Mouse (Mus musculus) thymus, adult 18-20 months (tissue): ENCODE results near the gene Prim2.

Source experiments
- DNase-seq, 2 experiments: peaks; one replicate each; pipeline ENCODE4 v3.0.0; 2022; ENCODE audit warnings: mixed read lengths in 2 of 2

The Prim2 gene

DNA sequence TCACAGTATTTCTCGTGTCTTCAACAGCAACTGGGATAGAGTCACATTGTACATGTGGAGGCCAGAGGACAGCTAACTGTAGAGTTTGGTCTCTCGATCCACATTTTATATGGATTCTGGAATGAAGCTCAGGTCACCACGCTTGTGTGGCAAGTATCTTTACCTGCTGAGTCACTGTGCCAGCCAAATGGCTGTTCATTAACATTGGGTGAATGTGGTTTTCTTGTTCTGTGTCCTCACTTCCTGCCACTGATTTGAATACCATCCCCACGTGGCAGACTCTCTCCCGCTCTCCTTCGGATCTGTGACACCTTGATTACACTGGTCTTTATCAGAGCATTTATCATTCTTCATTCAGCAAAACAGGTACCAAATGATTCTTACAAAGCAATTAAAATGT is 198.5 kb downstream of the Prim2 start:
- no peak for DNase-seq

DNA sequence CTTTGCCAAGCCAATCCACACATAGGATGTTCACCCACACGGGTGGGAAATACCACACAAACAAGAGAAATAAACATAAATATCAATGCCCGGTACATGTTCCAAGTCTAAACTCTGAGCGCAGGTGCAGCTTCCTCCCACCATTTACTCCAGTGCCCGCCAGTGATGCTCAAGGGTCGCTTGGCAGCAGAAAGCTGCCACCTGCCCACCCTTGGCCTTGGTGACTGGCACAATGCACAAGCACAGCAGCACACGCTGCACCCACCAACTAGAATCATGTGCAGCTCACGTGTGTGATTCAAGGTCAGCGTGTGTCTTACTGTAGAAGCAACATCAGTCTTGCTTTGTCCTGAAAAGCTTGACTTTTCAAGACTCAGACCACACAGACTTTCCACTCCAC is 199.4 kb downstream of the Prim2 start:
- no peak for DNase-seq

- no peak for DNase-seq
Observed at GRCm38 (mm10) chr1:33464234-33464633, 205.4 kb downstream of the Prim2 start.

DNA sequence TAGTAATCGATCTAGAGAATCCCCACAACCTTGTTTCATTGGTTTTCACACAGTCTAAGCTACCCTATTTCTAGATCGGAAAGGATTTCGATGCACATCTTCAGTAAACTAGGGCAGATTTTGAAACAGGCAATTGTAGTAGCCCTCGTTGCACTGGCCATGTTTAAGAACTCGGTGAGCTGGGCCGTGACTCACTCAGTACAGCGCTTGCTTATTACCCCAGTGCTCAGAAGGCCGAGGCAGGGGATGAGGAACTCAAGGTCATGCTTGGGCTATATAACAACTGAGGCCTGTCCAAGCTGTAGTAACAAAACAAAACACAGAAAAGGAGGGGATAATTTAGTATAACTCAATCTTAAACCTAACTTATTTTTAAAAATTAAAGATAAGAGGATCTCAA is 208.9 kb downstream of the Prim2 start:
- no peak for DNase-seq

DNA sequence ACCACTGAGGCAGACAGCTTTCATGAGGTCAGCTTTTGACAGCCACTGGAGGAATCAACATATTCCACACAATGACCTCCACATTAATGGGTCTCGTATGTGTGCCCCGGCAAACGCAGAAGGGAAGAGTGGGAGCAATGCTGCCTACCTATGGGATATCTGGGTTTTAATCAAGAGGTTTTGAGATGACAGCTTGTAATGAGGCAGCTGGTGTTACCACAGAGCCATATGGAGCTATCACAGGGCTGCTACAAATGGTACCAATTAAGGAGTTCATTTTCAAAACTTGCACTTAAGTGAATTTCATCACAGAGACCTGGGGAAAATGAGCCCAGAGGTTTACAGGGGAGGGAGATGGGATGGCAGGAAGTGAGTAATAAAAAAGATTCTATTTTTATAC is 209.3 kb downstream of the Prim2 start:
- DNase-seq = no peak

GRCm38 (mm10) chr1:33458950-33459349 is 210.6 kb downstream of the Prim2 start:
- no peak for DNase-seq

DNA sequence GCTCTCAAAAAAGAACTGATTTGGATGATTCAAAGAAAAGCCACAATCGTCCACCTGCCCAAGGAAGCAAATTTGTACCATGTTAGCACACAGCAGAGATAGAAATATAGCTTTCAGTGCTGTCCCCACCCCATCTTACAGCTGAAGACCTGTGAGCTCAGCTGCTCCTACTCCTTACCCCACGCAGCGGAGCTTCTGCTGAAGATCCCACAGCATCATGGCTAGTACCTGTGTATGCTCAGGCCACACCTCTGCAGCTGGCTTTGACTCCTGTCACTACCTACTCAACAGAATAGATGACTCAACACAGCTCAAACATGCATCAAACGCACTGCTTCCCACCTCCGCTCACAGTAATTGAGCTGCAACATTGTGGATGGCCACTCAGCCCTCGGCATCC is 215.3 kb downstream of the Prim2 start:
- DNase-seq = no peak

- no peak for DNase-seq
Observed at GRCm38 (mm10) chr1:33453299-33453698, 216.3 kb downstream of the Prim2 start.

GRCm38 (mm10) chr1:33447179-33447578 is 222.4 kb downstream of the Prim2 start:
- no peak for DNase-seq

- no peak for DNase-seq
Observed at GRCm38 (mm10) chr1:33436167-33436566, 233.4 kb downstream of the Prim2 start.
